Mouse (Mus musculus) liver, adult 2 months (tissue): ENCODE results near the gene Gm49336.

Source experiments
- CTCF ChIP-seq: fragments of 200-500 bp; IDR thresholded peaks from 2 replicates; pipeline ENCODE4 v1.5.1; 2011; ENCODE audit warnings: low read depth, low read length, control low read depth
- POLR2A ChIP-seq: fragments of 200-500 bp; IDR thresholded peaks from 2 replicates; pipeline ENCODE4 v1.6.1; 2011; ENCODE audit warnings: low read length, control low read depth; ENCODE audit not compliant: insufficient read depth; ENCODE audit errors: extremely low read depth

GRCm38 (mm10) chr14:60252004-60253000 is 995 bp upstream of the Gm49336 start:
- TF ChIP-seq CTCF: no peak
- no peak for TF ChIP-seq POLR2A
